Mouse (Mus musculus) layer of hippocampus, postnatal 25 days (tissue): ENCODE measurements at regions not wholly inside any gene's neighbourhood (a gene's known extent, or its start where the extent isn't known, plus 50 kb on each side); places are given as distances from the start of the nearest gene placed in this dataset.
A peak's percentile ranks its signal among the peaks of the same experiment; 100 is the strongest.

ENCODE experiments used
- DNase-seq, 2 experiments: peaks; one replicate each; pipeline ENCODE4 v3.0.0; 2022; ENCODE audit warnings: mixed read lengths in 2 of 2, low spot score in 1 of 2; ENCODE audit errors: extremely low spot score in 1 of 2

DNA sequence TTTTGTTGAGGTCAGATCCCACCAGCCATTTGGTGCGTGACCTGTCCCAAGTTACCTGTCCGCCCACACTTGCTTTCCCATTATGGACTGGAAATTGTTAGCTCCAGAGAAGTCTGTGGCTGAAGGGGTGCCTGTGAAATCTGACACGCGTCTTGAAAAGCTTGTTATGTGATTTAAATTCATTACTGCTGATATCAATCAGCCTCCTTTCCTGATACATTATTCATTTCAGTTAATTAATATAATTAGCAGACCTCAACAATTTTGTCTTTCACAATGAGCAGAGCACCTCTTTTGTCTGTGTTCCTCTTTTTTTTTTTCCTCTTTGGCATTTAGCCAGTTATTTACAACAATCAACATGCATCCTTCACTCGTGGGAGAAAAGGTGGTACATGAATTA, 58.6 kb upstream of the Grip1 start:
- DNase-seq = no peak

DNA sequence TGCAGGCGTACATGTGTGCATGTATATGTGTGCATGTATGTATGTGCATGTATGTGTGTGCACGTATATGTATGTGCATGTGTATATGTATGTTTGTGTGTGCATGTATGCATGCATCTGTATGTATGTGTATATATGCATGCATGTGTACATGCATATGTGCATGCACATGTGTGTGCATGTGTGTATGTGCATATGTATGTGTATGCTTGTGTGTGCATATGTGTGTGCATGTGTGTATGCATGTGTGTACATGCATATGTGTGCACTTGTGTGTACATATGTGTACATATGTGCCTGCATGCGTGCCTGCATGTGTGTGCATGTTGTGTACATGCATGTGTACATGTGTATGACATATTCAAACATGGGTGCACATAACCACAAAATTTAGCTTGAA, 65.7 kb upstream of the Grip1 start:
- no peak for DNase-seq

DNA sequence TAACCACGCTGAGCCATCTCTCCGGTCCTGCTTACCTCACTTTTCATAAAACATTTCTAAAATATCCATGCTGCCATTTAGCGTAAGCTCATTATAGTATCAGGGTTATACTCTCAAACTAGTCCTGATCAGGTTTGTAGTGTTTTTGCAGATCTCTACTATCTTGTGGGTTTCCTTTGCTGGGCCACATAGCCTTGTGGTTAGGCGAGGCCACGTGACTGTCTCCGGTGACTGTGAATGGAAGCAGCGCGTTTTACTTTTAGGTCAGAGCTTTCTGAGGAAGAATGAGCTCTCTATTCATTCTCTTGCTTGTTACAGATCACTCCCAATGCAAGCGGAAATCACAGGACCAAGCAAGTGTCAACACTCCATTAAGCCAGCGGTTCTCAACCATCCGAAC, 71.4 kb upstream of the Grip1 start:
- no peak for DNase-seq

DNA sequence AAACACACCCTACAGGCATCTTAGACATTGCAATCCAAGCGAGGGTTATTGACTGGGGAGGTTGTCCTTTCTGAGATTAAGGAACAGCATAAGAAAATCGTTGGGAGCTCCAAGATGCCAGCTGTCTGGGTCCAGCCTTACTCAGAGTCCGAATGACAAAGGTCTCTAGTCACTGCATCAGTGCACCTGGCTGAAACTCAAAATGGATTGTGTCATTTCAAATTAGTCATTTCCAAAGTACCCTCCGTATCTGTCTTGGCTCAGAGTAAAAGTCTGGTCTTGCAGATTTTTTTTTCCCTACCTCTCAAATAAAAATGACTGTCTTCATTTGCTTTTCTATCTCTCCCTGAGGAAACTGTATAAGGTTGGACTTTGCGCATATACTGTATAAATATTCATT, 85.1 kb upstream of the Grip1 start:
- DNase-seq = no peak

DNA sequence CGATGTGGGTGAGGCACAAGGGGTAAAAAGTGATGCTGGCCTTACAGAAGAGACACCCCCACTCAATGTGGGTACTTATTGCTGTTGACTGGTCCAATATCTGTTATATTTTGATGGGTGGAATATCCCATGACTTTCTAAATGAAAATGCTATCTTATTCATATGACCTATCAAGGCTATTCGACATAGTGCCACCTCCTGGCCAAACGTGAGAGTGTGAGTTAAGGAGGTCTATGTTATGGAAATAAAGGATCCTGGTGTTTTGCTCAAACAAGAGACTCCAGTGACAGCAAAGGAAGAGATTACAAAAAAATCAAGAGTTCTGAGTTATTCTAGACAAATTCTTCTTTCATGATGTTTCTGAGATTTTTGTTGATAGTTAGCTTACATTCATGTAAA, 90.0 kb upstream of the Grip1 start:
- DNase-seq = peak in 1 of 2 experiments; percentile 54

DNA sequence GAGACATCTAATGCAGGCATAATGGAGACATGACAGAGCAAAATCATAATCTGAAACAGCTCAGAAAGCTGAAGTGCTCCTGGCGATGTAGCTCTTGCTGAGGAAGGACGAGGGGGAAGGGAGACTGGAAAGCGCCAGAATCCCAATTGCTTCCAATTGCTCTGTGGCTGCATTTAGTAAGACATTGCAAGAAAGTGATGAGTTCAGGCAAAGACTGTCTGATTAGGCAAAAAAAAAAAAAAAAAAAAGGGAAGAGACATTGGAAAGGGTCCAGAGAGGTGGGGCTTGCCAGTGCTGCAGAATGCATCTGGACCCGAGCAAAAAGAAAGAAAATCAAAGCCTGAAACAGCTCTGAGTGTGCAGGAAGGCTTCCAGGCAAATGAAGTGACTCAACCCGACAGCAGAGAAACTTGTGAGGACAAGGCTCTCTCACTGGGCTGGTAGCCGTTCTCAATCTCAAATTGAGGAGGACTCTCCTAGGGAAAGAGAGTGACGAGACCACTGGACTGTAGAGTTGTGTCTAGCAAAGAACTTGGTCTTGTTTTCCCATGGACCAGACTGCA, 94.8 kb upstream of the Grip1 start:
- DNase-seq = no peak

DNA sequence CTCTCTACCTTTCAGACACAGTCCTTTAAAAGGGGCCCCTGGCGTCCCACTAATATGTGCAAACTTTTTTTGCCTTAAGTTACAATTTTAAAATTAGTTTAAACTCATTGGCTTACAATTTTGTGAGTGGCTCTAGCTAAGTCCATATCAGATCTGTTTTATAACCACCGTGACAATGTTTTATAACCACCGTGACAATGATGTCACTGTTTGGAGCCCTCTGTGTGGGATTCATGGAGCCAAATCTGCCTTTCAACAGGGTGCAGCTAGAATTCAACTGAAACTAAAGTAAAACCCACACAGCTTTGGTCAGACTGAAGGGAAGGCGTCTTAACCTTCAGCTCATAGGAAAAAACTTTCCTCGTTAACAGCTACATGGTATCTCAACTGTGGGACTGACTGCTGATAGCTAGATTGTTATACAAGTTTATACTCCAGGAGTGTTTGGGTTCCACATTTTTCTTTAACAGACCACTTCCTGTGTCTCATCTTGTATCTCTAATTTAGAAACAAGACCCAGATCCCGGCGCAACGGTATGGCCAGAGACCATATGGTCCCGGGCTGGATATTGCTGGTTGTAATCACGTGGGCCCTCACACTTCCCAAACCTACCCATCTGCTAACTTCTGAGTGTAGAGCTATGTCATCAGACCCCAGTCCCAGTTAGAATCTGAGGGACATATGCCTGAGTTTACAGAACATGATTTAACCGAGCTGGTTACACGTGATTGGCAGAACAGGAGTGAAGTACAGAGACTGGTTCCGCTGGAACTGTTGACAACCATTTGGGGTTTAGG, 102.7 kb upstream of the Cand1 start:
- no peak for DNase-seq

DNA sequence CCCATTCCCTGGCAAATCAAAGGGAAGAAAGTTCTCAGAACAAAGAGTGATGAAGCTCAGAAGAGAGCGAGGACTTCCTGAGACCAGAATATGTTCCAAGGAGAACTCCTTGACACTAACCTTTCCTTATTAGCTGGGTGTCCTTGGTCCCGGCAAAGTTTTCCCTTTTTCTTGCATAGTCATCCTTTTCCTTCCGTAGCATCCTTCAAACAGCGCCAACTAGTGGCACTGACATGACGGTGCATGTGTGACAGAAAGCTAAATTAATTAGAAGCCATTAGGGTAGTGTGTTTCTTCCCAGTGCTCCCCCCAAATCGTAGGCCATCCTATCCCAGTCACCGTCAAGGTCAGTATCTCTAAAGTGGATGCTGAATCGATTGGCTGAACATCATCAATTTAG, 100.5 kb upstream of the Cand1 start:
- no peak for DNase-seq

DNA sequence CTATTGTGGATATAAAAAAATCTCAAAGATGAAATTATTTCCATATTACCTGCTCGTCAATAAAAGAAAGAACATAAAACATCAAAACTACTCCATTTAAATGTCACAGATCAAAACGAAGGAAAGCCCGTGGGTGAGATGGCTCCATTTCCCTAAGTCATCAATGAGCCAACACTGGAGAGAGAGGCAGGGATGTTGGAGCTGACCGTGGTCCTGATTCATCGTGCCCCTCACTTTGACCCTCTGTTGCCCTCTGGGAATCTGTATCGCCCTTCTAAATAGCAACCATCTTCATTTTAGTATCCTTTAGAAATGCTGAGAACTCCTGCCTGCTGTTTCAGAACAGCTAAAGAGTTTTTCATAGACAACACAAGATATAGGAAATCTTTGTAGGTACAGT, 87.1 kb upstream of the Cand1 start:
- DNase-seq = no peak

DNA sequence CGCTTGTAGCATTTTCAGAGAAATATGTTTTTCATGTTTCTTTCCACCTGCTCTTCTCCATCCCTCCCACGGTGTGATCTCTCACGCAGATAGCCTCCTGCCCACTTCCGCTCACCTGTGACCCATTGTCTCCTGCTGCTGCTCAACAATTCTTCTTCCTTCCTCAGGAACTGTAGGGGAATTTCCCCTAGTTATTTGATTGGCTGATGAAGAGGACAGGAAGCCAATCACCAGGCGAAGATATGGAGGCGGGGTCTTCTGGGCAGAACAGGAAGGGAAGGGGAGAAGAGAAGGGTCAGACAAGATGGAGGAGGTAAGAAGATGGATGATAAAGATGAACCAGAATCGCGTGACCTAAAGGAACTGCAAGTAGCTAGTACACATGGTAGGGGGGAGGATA, 80.1 kb upstream of the Cand1 start:
- no peak for DNase-seq

DNA sequence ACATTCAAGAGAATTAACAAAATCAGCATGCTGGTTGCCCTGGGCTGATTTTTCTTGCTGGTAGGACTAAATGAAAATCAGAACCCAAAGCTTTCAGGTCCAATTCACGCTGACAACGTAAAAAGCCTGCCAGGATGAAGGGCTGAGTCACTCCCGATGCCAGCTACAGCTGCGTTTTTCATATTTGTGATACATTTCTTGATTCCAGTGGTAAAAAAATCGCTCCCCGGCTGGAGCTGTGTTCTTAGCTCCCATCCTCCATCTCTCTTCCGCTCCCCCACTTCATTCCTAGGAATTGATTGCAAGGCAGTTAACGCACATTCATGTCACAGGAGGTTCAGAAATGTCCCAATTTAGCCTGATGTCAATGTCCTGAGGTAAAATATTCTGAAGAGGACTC, 78.6 kb upstream of the Cand1 start:
- peak in 1 of 2 experiments; percentile 15 for DNase-seq

DNA sequence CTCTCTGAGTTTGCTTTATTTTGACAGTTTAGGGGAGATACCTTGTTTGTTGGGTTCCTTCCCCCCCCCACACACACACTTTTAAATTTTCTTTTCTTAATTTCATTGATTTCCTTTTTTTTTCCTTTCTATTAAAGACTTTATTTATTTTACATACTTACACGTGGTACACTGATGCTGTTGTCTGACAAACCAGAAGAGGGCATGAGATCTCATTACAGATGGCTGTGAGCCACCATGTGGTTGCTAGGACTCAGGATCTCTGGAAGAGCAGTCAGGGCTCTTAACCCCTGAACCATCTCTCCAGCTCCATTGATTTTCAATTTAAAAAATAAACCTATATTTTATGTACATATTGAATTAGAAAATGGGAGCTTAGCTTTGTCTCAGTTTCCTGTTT, 71.7 kb upstream of the Cand1 start:
- DNase-seq = no peak

DNA sequence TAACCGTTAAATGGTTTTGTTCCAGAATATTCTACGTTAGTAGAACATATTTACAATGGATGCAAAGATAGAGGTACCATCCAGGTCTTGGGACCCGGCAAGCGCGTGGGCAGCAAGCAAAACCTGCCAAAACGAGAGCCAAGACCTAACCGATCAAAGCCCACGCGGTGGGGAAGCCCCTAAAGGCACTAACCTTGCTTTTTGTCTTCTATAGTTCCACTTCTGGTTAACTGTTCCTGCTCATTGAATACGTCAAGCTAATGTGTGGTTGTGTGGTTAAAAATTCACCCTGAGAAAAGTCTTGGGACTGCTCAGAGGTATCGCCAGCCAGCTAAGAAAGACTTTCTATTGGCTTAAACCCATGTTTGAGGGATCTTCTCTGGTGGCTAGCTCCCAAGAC, 55.9 kb upstream of the Cand1 start:
- no peak for DNase-seq

DNA sequence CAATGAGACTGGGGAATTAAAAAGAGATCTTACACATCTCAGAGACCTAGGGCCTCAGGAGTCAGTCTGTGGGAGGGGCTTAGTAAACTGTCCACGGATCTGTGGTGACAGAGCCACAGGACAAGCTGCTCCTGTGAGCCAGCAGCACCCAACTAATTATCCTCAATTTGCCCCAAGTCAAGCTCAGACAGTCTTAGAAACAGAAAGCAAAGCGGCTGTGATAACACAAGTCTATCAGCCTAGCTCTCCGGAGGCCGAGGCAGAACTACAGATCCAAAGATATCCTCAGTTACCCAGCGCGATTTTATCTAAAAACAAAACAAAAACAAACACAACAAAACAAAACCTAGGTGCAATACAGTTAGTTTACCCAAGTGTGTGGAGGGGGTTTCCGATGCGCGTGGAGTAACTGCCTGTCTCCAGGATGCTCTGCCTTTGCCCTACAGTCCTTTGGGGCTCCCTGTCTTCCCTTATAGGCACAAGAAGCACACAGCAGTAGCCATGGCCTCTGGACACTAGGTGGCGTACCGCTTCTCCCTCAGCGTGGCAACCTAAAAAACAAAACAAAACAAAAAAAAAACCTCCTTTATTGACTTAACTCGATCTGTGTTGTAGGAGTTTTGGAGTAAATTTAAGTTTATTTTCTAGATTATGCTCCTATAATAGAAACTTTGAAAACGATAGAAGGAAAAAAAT, 54.7 kb upstream of the Cand1 start:
- DNase-seq = peak; percentile 9 to 55

DNA sequence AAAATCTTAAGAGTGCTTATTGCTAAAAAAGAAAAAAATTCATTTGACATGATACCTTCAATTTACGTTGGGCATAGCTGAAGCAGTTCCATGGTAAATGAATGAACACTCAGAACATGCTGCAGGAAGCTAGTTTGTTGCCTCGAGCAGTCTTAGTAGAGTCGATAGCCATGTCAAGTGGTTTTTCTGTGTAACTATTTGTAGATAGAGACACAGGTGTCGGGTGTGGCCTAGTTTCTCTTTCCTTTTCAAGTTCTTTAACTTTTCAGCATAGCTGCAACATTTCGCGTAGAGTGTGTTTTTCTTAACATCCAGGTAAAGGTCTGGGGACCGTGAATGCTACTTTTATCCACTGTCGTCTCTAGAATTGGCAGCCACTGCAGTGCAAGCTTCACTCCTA, 53.5 kb upstream of the Cand1 start:
- DNase-seq = no peak
